Mouse (Mus musculus) cerebellum, adult 18-20 months (tissue): Measurements from ENCODE around the gene Hoxa1.

Experiments used
- DNase-seq, 2 experiments: peaks; one replicate each; pipeline ENCODE4 v3.0.0; 2021

The Hoxa1 gene

GRCm38 (mm10) chr6:52189172-52189591 lies 31.1 kb upstream of the Hoxa1 start:
- no peak for DNase-seq

GRCm38 (mm10) chr6:52186500-52186899 lies 28.4 kb upstream of the Hoxa1 start:
- DNase-seq = no peak

- no peak for DNase-seq
Observed at GRCm38 (mm10) chr6:52185834-52186233, 27.7 kb upstream of the Hoxa1 start.

GRCm38 (mm10) chr6:52185222-52185621 lies 27.1 kb upstream of the Hoxa1 start:
- no peak for DNase-seq

GRCm38 (mm10) chr6:52184668-52185067 lies 26.6 kb upstream of the Hoxa1 start:
- no peak for DNase-seq

GRCm38 (mm10) chr6:52183311-52184080 lies 25.4 kb upstream of the Hoxa1 start:
- DNase-seq = no peak

- DNase-seq = no peak
Observed at GRCm38 (mm10) chr6:52182793-52183192, 24.7 kb upstream of the Hoxa1 start.

GRCm38 (mm10) chr6:52182030-52182429 lies 23.9 kb upstream of the Hoxa1 start:
- DNase-seq = no peak

GRCm38 (mm10) chr6:52180726-52181125 lies 22.6 kb upstream of the Hoxa1 start:
- DNase-seq = no peak

- DNase-seq = no peak
Observed at GRCm38 (mm10) chr6:52180213-52180710, 22.1 kb upstream of the Hoxa1 start.

- DNase-seq = no peak
Observed at GRCm38 (mm10) chr6:52179690-52180089, 21.6 kb upstream of the Hoxa1 start.

- DNase-seq = no peak
Observed at GRCm38 (mm10) chr6:52178918-52179665, 21.0 kb upstream of the Hoxa1 start.

- no peak for DNase-seq
Observed at GRCm38 (mm10) chr6:52177806-52178205, 19.7 kb upstream of the Hoxa1 start.

- DNase-seq = no peak
Observed at GRCm38 (mm10) chr6:52177061-52177735, 19.1 kb upstream of the Hoxa1 start, which contains the start of gene 5730596B20Rik. 5730596B20Rik (plus strand) TSS chr6:52177498.

GRCm38 (mm10) chr6:52176391-52176790 lies 18.3 kb upstream of the Hoxa1 start:
- DNase-seq = no peak

GRCm38 (mm10) chr6:52175864-52176263 lies 17.7 kb upstream of the Hoxa1 start:
- DNase-seq = no peak

GRCm38 (mm10) chr6:52174968-52175751 lies 17.0 kb upstream of the Hoxa1 start:
- DNase-seq = no peak

GRCm38 (mm10) chr6:52173648-52174047 lies 15.5 kb upstream of the Hoxa1 start:
- no peak for DNase-seq

GRCm38 (mm10) chr6:52172501-52172900 lies 14.4 kb upstream of the Hoxa1 start:
- no peak for DNase-seq

- no peak for DNase-seq
Observed at GRCm38 (mm10) chr6:52171938-52172337, 13.8 kb upstream of the Hoxa1 start.

- no peak for DNase-seq
Observed at GRCm38 (mm10) chr6:52171331-52171730, 13.2 kb upstream of the Hoxa1 start.

- no peak for DNase-seq
Observed at GRCm38 (mm10) chr6:52170898-52171223, 12.7 kb upstream of the Hoxa1 start.
